Mouse (Mus musculus): ENCODE data around the gene Rnf167.

DNA sequence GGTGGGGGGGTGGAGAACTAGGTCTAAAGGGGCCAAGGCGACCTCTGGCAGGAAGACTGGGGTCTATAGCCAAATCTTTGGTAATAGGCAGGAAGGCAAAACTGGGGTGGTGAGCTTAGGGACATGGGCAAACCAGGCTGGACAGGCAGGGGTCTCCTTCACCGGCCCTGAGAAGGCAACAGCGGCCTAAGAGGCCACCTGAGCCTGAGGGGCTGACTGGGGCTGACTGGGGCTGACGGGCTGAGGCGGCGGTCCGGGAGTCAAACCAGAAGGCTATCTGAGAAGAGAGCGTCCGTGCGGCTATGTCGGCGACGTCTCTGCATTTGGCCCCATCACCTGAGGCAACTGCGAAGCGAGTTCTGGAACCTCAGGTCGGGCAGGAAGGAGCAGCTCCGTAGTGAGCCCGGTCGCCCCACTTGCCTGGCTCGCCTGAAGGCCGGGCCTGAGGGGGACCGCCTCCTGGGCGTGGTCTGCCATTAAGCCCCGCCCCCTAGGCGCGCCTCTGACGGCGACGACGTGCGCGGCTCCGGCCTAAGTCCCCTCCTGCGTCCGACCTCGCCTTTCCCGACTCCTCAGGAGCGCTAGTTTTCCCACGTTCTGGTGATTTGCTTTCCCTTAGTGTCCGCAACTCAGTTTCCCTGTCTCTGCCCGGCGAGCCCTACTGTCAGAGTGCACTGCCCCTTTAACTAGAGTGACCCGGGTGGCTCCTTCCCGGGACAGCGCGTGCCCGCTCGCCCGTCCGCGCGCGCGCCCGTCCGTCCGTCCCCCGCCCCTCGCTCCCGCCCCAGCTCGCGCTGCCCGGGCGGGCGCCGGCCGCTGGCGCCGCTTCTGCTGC, 52.9 kb downstream of the Rnf167 start, which contains the start of the genes Inca1 and Kif1c:
- TF ChIP-seq CTCF (IDR thresholded peaks at IDR 0.05; ENCODE audit: control insufficient read depth, insufficient read depth, insufficient replicate concordance, low read depth, low read length) = no peak
- peak; percentile 90 for TF ChIP-seq POLR2A (IDR thresholded peaks at IDR 0.05; ENCODE audit: control insufficient read depth, low read depth, low read length)
